Mouse (Mus musculus): Measurements from ENCODE around the gene Fos.
"Not testable (repeated sequence)": the region's sequence is repeated elsewhere in the genome, so short reads cannot be mapped to it uniquely, and the experiment has no call there.

The Fos gene

DNA sequence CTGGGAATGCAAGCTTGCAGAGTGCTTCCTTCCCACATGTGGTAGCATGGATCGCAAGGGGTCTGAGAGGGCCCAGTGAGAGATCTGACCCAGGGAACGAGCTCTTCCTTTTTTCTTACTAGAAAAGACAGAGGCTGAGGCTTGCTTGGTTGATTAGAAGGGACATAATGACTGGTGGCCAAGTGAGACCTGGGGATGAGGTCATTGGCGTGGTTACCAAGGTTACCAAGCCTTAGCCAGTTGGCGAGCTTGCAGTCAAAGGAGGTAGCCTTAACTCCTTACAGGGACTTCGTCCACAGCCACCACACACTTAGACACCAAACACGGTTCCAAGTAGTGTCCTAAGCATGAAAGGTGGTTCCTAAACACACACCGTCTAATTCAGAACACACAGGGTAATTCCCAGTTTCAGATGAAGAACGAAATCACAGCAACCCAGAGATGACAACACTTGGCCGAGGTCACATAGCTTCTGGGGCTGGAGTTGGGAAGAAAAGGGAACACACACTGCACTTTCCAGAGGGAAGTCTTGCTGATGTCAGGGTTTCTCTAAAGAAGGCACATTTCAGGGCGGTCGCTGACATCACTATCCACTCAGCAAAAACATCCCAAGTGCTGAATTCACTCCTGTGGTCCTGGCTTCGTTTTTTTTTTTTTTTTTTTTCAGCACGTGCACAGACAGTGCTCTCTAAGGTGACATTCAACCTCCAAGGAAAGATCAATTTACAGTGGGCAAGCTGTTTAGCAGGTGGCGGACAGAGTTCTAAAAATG, 49.9 kb downstream of the Fos start:
- no peak for DNase-seq (ENCODE audit: low spot score)

DNA sequence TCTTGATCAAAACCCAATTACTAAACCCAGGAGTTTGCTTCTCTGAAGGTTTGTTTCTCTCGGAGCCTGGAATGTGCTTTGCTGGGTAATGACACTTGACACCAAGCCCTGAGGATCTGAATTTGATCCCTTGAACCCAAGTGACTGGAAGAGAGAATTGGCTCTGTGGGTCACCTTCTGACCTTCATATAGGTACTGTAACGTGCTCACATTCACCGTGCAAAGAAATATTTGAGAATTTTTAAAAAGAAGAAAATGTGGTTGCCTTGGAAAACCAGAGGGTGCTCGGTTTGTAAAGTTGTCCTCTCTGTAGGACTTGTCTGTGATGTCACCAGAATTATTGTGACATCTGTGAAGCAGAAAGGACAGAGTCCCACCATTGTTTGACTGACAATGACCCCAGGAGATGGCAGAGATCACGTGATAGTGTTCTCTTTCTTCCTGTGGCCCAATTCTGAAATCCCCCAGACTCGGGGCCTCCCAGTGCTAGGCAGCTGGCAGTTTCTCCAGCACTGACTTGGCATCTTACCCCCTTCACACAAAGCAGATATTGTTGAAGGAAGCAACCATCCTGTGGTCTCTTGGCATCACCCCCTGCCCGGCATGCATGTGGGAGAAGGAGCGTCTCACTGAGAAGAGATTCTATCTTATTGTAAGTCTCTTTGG, 50.6 kb downstream of the Fos start:
- no peak for DNase-seq (ENCODE audit: low spot score)

DNA sequence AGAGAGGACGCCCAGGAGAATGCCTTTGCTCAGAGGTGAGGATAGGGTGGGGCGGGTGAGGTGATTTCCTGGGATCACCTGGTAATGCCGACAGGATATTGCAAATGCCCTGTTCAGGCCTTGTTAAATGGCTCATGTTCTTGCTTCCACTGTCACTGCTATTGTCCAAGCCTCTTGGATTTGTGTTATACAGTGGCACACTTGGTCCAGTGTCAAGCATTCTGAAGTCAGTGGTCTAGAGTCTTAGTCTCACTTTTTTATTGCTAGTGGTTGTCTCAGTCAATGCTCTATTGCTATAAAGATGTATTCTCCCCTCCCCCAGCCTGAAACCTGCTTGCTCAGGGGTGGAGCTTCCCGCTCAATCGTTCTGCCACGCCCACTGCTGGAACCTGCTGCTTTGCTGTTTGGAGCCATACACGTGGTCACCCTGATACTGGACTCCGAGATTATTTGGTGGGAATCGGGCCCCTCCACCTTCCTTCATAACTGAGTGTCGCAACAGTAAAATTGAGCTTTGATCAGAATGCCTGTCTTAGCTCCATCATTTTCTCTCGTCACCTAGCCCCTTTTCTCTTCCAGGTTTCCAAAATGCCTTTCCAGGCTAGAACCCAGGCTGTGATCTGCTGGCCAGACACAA, 51.3 kb downstream of the Fos start:
- not testable (repeated sequence) for DNase-seq (ENCODE audit: low spot score)

Measured in adipocyte (in vitro differentiated cells).